Mouse (Mus musculus) induced T-regulatory cell, adult 2 months (primary cell): ENCODE measurements around the gene Ehd2.
"Not testable (repeated sequence)": the region's sequence is repeated elsewhere in the genome, so short reads cannot be mapped to it uniquely, and the experiment has no call there.

ENCODE experiments used
- DNase-seq: peaks from one replicate; pipeline ENCODE4 v3.0.0-alpha.2; 2012; ENCODE audit warnings: low read depth

Gene Ehd2

DNA sequence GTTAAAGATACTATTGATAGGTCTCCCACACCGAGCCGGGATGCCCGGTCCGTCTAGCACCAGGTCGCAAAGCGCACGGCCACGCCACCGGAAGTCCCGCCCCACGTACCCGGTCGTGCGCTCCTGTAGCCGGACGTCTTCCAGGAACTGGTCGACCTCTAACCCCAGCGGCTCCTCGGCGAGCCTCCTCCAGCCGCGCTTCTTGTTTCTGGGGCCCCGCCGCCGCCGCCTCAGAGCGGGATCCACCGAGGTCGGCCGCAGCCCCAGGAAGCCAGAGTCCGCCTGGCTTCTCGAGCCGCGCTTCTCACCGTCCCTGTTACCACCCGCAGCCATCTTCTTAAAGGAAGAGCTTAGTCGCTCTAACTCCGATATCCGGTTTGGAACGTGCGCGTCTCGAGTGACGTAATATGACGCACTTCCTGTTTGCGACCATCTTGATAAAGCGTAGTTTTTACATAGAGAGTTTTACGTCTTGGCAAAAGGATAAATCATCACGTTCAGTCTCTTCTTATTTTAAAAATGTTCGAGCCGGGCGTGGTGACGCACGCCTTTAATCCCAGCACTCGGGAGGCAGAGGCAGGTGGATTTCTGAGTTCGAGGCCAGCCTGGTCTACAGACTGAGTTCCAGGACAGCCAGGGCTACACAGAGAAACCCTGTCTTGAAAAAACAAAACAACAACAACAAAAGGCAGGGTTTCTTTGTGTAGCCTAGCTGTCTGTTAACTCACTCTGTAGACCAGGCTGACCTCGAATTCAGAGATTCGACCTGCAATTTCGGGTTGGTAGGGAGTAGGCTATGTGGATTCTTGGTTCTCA is 21.4 kb downstream of the Ehd2 start, which contains the start of gene Nop53:
Nop53 (minus strand) TSS at position 354 of the 816 bp plus-strand sequence.
- peak; percentile 99 for DNase-seq

DNA sequence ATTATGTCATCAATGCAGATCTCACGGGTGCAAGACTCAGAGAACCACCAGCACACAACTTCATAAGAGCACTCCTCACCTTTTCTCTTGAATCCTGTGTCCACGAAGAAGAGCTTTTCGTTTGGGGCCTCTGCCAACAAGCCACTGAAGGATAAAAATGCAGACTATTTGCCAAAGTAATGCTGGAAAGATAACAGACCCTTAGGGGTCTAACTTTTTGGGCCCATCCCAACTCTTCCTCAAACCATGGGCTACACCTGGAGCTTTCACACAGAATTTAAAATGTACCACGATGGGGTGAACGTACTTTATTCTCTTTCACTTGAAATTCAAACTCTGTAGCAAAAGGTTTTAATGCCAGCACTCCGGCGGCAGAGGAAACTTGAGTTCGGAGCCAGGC is 22.2 kb downstream of the Ehd2 start:
- no peak for DNase-seq

DNA sequence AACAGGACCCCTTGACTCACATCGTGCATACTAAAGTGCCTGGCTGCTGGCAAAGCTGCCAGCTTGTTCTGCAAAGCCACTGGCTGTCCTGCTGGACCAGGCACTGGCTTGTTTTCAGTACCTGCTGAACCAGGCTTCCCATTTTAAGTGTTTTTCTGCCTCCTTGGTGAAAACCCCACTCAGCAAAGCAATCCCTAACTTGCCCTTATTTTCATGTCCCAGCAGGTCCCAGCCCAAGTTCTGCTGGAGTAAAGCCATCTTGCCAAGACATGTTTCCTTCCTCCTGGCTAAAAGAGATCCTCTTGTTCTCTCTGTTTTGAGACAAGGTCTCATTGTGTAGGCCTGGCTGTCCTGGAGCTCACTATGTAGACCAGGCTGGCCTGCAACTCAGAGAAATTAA is 23.1 kb downstream of the Ehd2 start:
- DNase-seq = no peak

DNA sequence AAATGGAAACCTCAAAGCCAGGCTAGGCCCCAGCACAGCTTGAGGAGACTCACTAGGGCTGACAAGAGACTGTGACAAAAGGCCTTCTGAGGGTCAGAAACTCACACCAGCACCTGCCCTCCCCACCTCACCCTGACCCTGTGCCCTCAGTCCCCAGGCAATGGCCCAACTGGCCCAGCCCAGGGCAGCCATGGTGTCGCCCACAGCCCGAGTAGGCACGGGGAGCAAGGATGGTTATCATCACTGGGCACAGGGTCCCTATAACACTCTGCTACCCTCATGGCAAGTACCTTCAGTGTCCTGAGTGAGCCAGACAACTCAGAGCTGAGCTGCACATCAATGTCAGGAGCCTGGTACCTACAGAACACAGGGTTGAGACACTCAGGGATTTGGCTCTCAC is 28.7 kb downstream of the Ehd2 start:
- DNase-seq = no peak

DNA sequence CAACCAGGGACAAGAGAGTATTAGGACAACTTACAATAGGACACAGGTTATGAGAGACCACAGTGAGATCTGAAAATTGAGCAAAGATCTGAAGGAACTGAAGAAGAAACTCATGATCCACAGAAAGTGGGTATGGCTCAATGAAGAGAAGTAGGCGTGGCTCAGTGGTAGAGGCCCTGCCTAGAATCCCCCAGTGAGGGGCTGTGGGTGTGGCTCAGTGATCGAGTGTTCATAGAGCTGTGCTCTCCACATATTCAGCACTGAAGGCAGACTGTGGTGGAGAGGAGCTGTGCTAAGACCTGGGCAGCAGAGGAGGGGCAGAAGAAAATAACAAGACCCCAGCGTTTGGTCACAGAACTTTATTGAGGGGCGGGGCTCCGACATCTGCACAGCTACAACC is 29.9 kb downstream of the Ehd2 start:
- no peak for DNase-seq

DNA sequence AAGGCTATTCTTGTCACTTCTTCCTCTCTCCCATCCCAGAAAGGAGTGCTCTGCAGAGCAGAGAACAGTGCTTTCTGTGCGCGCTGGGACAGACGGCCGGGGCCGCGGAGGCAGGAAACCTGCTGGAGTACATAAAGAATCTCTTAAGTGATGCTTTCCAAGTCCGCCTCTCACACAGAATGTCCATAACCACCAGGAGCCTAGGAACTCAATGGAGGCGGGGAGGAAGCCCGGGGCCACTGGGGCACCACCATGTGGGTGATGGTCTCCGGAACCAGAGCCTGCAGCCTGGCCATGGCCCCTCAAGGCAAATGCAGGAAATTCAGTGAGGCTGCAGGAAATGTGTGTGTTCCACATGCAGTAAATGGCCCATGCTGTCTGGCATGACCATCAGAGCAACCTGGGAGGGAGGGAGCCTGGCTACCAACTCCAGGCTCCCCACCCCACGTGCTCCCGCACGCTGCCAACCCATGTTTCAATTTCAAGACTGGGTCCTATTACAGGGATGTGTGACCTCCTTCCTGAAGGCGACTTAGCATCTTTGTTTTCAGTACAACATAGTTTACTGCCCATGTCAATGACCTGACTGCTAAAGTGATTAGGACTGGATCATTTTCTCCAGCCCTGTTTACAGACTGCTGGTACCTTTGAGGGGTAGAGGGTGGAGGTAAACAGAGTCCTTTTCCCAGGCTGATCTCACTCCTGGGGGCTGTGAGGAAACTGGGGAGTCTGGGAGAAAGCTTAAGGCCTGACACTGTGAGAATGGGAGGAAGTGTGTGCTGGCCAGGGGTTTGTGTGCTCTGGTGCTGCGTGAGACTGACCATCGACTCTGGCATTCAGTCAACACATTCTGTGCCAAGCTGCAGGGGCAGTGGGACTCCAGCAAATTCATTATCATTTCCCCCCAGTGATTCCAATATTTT is 33.7 kb downstream of the Ehd2 start:
- no peak for DNase-seq

DNA sequence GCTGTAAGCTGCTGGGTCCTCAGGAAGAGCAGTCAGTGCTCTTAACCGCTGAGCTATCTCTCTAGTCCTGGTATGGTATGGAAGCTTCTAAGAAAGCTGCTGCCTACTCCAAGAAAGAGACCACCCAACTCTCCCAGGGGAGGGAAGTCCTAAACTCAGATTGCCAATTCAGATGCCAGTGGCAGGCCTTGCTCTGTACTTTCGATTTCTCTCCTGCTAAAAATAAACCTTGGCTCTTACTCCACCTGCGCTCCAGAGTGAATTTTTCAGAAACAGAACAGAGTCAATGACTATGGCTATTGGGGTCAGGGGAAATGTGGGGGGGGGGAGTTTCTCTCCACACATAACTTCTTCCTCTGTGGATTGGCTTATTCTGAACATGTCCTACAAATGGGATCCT is 35.7 kb downstream of the Ehd2 start:
- DNase-seq = no peak

DNA sequence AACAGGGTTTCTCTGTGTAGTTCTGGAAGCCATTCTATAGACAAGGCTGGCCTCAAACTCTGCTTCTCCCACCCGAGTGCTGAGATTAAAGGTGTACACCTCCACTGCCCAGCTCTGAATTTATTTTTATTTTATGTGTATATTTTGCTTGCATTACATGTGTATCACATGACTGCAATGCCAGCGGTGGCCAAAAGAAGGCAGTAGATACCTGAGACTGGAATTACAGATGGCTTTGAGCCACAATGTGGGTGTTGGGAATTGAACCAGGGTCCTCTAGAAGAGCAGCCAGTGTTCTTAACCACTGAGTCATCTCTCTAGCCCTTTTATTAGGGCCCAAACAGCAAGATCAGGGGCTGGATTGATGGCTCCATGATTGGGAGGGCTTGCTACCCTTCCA is 36.8 kb downstream of the Ehd2 start:
- DNase-seq = peak; percentile 50

DNA sequence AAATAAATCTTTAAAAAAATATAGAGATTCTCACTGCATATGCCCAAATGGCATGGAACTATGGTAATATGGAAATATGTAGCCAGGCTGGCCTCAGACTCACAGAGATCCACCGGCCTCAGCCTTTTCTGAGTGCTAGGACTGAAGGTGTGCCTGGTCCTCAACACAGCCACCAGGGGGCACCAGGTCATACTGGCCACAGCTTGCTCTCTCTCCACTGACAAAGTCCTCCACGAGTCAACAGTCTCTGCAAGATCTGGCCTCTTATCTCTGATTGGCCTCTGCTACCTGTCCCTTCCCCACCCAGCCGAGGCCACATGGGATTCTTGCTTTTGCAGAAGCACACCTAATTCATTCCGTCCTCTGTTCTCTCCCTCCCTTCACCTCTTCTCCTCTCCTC is 37.5 kb downstream of the Ehd2 start:
- DNase-seq = peak; percentile 78

DNA sequence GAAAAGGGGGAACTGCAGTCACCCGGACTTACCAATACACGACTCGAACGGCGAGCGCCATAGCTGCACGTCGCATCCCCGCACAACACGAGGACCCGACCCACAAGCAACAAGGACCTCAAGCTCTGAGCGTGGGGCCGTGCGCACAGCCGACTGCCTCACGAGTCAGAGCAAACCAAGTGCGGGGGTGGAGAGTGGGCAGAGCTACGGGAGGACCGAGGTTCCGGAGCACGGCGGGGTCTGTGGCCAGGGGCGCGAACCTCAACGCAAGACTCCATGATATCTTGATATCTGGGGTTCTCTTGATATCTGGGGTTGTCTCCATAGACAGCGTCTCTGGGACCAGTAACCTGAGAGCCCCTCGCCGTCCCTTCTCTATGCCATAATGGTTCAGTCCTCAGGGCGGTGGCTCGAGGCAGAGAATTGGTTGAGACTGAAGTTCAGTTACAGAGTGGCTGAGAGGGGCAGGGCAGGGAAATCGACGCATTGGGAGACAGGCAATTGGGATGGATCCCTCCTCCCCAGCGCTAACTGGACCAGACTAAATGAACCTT is 45.1 kb downstream of the Ehd2 start, which contains the start of gene Selenow:
Selenow (minus strand) TSS at position 183 of the 554 bp plus-strand sequence.
- DNase-seq = peak; percentile 97

DNA sequence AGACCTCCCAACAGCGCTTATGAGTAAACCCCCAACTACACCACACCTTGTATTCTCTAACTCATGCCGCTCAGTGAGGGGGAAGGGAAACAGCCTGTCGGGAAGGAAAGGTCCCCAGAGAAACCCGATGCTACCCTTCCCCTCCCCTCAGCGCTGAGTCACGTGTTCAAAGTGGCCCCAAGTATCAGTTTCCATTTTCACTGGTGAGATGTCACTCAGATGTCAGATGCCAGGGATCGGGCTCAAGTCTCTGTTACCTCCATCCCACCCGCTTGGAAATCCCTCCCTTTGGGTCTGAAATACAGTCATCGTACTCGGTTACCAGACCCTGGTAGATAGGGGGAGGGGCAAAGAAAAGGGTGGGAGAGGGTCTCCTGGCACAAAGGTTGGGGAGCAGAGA is 45.6 kb downstream of the Ehd2 start:
- peak; percentile 87 for DNase-seq

DNA sequence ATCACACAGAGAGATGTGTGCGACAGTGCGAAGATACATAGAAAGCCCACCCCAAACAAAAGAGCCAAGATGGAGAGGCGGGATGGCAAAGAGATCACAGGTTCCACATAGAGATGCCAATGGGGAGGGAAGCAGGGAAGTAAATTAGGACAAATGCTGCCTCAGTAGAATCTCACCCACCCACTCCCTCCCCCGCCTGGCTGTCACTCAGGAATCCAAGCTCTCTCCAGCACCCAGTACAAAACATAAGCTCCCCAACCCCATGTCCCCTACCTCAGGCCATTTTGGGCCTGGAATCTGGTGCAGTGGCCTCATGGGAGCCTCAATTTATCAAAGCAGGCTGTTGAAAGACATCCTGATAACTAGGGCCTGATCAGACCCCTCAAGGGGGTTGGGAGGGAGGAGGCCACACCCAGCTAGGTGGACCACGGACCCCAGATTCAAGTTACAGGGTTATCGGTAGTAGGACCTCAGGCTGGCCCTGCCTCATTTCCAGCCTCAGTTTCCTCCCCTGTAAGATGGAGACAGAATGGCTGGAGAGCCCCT is 46.6 kb downstream of the Ehd2 start:
- DNase-seq = no peak

DNA sequence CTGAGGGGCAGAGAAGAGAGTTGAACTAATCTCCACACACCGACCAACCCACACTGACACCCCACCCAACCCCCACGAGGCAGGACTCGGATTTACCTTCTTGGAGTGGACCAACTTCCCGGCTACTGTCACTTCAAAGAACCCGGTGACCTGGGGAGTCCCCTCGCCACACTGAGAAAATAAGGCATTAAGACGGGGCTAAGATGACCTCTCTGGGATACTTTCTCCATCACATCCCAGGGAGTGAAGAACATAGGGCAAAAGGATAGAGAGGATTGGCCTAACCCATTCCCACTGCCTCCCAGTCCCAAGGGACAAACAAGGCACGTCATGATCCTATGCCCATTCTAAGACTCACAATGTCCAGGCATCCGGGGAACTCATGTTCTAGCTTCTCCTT is 47.4 kb downstream of the Ehd2 start:
- DNase-seq = no peak

DNA sequence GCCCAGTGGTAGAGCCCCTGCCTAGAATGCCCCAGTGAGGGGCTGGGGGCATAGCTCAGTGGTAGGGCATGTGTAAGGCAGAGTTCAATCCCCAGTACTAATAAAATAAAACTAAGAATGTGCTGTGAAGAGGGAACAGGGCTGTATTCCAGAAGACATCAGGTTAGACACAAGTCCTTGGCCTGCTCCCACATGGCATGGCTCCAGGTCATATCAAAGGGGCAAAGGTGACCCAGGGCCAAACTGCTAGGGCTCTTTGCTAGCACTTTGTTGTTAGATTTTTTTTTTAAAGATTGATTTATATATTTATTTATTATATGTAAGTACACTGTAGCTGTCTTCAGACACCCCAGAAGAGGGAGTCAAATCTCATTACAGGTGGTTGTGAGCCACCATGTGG is 49.0 kb downstream of the Ehd2 start:
- no peak for DNase-seq

DNA sequence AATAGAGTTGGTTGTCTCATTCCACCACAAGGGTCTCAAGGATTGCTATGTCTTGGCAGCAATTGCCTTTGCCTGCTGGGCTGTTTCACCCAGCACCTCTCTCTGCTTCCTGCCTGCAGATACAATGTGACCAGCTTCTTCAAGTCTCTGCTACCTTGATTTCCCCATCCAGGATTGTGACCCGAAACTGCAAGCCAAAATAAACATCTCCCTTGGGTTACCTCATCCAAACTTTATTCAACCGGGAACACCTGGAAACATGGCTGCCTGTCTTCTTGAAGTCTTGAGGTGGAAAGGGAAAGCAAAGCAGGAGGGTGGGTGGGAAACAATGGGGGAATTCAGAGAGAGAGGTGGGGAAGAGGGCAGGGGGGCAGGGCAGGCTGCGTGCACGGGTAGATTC is 50.4 kb downstream of the Ehd2 start:
- no peak for DNase-seq

DNA sequence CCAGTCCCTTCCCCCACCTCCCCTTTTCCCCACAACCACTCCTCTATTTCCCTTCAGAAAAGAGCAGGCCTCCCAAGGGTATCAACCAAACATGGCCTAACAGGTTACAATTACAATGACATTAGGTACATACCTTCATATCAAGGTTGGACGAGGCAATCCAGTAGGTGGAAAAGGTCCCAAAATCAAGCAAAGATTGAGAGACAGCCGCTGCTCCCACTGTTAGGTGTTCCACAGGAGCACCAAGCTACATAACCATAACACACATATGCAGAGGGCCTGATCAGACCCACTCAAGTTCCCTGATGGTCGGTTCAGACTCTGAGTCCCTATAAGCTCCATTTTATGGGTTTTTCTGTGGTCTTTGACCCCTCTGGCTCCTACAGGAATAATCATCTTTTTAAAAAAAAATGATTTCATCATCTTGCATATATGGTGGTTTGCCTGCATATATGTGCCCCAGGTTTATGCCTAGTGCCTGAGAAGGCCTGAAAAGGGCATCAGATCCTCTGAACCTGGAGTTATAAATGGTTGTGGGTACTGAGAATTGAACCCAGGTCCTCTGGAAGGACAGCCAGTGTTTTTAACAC is 51.1 kb downstream of the Ehd2 start:
- DNase-seq = no peak

DNA sequence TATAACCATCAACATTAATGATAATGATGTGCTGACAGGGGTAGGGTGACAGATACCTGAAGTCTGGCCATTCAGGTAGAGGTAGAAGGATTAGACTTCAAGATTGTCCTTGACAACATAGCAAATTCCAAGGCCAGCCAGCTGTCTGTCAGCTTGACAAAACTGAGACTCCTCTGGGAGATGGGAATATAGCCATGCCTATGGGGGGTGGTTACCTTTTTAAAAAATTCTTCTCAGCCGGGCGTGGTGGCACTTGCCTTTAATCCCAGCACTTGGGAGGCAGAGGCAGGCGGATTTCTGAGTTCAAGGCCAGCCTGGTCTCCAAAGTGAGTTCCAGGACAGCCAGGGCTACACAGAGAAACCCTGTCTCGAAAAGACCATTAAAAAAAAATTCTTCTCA is 51.7 kb downstream of the Ehd2 start:
- not testable (repeated sequence) for DNase-seq

DNA sequence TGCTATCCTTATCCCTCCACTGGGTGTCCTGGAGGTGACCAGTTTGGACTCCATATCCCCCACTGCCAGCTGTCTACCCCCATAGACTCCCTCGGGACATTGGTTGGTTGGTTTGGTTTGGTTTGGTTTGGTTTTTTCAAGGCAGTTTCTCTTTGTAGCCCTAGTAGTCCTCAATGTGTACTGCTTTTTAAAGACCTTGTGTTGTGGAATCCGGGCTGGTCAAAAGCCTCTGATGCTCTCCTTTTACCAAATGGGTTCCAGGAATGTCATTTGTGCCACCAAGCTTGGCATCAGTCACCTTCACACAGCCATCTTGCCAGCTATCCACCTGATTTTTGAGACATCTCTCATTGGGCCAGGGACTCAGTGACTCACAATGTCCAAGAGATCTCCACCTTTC is 52.6 kb downstream of the Ehd2 start:
- DNase-seq = no peak

DNA sequence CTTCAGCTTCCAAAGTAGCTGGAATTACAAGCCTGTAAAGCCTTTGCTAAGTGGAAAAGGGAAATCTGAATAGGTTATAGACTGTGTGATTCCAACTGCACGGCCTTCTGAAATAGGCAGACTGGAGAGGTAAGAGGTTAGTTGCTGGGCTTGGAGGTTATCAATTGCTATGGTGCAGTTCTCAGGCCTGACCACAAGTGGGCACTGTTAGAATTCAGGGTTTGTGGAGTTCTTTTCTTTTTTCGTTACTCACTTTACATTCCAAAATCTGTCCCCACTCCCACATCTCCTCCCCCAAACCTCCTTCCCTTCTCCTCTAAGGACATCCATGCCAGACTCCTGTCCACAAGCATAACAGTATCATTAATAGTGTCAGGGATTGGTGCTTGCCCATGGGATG is 53.1 kb downstream of the Ehd2 start:
- peak; percentile 80 for DNase-seq

DNA sequence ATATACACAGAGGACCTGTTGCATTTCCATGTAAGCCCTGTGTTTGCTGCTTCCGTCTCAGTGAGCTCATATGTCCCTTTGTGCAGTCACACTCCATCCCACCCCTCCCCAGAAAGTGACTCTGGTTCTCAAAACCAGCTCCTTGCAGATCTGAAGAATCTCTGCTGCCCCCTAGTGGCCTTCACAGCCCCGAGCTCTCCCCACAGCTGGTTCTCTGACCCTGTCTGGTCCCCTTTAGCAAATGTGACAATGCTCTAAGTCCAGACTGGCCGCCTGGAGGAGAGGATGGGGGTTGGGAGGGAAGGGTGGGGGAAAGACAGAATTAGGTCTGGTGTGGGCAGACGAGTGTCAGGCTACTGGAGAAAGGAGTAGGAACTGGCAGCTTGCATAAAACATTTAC is 55.2 kb downstream of the Ehd2 start:
- peak; percentile 89 for DNase-seq

DNA sequence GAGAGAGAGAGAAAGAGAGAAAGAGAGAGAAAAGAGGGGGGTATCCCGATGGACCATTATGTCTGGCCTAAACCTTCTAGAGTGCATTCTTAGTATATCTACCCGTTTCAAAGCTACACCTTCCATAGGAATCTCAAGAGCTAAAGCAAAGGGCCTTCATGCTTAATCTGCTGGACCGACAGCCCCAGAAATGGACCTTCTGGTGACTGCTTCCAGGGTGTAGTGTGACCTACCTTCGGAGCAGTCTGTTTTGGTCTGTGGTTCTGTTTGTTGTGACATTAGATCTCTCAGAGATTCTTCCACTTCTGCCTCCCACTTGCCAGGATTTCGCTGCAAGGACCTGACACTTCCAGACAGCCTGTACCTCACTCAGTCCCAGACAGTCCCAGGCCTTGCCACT is 56.8 kb downstream of the Ehd2 start:
- no peak for DNase-seq

DNA sequence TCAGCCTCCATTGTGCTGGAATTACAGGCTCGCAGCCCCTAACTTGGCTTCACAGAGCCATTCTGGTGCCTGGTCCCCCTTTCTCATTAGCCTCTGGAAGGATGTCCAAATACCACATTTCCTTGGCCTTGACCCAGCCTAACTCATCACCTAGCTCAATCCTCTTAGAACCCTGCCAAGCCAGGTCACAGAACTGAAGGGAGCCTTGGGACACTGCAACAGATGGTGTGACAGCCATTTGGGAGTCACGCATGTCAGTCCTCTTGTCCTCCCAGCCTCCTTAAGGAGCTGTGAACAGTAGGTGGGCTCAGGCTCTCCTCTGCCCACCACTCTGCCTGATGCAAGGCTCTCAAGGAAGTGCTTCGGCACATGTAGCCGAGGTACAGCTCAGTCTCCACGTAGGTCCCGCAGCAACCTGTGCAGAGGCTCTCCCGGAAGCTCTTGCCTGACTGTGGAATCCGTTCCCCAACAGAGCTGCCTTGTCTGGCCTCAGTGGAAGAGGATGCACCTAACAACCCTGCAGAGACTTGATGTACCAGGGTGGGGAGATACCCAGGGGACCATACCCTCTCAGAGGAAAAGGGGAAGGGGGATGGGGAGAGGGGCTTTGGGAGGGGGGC is 59.3 kb downstream of the Ehd2 start:
- DNase-seq = no peak
